Mouse (Mus musculus) stomach, embryonic 15.5 days (tissue): ENCODE data around the gene Gm17617. TPM values are rescaled to one million over a fixed set of nuclear protein-coding genes. Genes with fewer than 3 reads are reported as not detected.

Source experiments
- ATAC-seq: fragments of 200-750 bp; cut with Nextera tagmentation; 2 replicates; pipeline ENCODE4 v1.8.0; 2017; ENCODE audit warnings: low read depth, moderate number of reproducible peaks, moderate TSS enrichment; ENCODE audit not compliant: insufficient read depth, low FRiP score
- H3K27ac ChIP-seq: fragments of 300-500 bp; sonication (generic); 2 replicates; pipeline ENCODE4 v1.5.1; 2015; ENCODE audit warnings: mild to moderate bottlenecking, inconsistent platforms
- H3K27me3 ChIP-seq: fragments of 300-500 bp; sonication (generic); replicated peaks from 2 replicates; pipeline ENCODE4 v1.6.1; 2015; ENCODE audit warnings: inconsistent platforms
- H3K36me3 ChIP-seq: fragments of 300-500 bp; sonication (generic); 2 replicates; pipeline ENCODE4 v1.6.1; 2015; ENCODE audit warnings: inconsistent platforms
- H3K4me1 ChIP-seq: fragments of 300-500 bp; sonication (generic); 2 replicates; pipeline ENCODE4 v1.6.1; 2015; ENCODE audit warnings: inconsistent platforms
- H3K4me2 ChIP-seq: fragments of 300-500 bp; sonication (generic); 2 replicates; pipeline ENCODE4 v1.6.1; 2015; ENCODE audit warnings: mild to moderate bottlenecking, inconsistent platforms
- H3K4me3 ChIP-seq: fragments of 300-500 bp; sonication (generic); replicated peaks from 2 replicates; pipeline ENCODE4 v1.5.1; 2015; ENCODE audit warnings: inconsistent platforms
- H3K9ac ChIP-seq: fragments of 300-500 bp; sonication (generic); 2 replicates; pipeline ENCODE4 v1.6.1; 2015; ENCODE audit warnings: inconsistent platforms
- H3K9me3 ChIP-seq: fragments of 300-500 bp; sonication (generic); 2 replicates; pipeline ENCODE4 v1.6.1; 2016; ENCODE audit warnings: inconsistent platforms
- WGBS: fragments of 180-500 bp; shearing (Covaris S2); methylation state at CpG from one replicate; pipeline ENCODE4 v1.1.7; 2015; 5-methylcytosine and 5-hydroxymethylcytosine counted together
- polyA plus RNA-seq: library from polyadenylated mRNA; unstranded; fragments of >200 nt; fragmentation: Nextera tagmentation; extraction: Ambion mirVana; gene quantifications from 2 replicates; pipeline ENCODE4 v1.2.1, GENCODE M21; 2015

Gm17617 gene
- not detected in 2 replicates for polyA plus RNA-seq

DNA sequence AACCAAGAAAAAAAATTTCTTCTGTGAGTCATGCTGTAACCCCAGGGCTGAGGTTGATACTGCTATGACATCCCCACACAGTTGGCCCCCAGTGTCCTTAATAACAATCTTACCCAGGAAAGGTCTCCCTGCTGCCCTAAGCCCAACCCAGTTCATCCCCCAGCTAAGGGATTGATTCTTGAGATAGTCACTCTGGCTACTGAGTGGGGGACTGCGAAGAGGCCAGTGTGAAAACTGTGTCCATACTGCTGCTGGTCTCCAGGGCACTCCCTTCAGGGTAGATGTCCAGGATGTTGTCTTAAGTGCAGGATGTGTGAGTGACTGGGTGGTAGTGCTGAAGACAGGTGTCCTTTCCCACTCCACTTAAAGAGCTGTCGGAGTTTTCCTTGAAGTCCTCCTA, at the start of gene Gm17617:
Gm17617 (minus strand) TSS at position 101 of the 400 bp plus-strand sequence.
- no peak for ATAC-seq
- Histone ChIP-seq H3K27ac (no peak within 1 kb of the TSS), H3K36me3 (0 out of 2 replicates have a peak, but pooled peaks cover 21% of the 10 kb centered on the region), H3K27me3 (no peaks in the 10 kb centered on the region), H3K4me1 (0 out of 2 replicates have a peak, but pooled peaks cover 5% of the 10 kb centered on the region), H3K4me3 (no peak within 1 kb of the TSS), H3K9me3 (no peaks in the 10 kb centered on the region), H3K4me2 (no peak within 1 kb of the TSS), H3K9ac (no peak within 1 kb of the TSS)
- WGBS: 97% methylated on average over 2 of the region's 2 CpGs

DNA sequence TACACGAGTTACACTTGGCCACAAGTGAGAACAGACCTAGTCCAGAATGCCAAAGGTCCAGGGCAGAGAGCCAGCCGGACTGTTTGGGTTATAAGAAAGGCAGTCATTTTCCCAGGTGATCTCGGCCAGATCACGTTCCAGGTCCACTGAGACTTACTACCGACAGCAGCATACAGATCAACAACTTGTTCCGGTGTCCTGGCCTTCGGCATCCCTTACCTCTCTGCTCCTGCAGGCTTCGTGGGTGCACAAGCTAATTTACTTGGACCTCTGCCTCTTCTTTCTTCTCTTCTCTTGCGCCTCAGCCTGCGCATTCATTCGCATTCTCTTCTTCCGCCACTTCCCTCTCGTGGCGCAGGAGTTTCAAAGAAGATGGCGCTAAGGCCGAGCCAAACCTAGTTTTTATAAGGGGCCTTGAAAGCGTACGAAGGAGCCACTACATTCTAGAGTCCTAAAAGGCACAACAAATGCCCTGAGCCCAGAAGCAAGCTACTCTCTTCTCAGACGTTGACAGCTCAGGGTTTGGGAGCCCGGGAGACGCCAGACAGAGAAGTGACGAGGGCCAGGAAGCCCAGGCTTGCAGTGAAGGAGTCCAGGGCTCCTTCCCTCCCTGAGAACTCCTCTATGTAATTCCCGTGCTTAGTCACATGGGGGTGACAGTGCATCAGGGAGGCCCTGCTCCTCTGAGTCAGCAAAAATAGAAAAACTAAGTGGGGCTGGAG, 49.0 kb upstream of the Gm17617 start:
- H3K4me1 ChIP-seq: 0 out of 2 replicates have a peak, but pooled peaks cover 7% of the 10 kb centered on the region
- peak overlapping the region; percentile 37; the same call in 1 of the 2 replicates for H3K9ac ChIP-seq
- H3K4me3 ChIP-seq: peak overlapping the region; percentile 40
- peak overlapping the region; percentile 90 for H3K27ac ChIP-seq
- 3% methylated on average over 23 of the region's 23 CpGs for WGBS
- H3K4me2 ChIP-seq: peak overlapping the region; percentile 60
- peak; percentile 89 for ATAC-seq
- no peaks in the 10 kb centered on the region for H3K9me3 ChIP-seq
- H3K36me3 ChIP-seq: no peaks in the 10 kb centered on the region
- no peaks in the 10 kb centered on the region for H3K27me3 ChIP-seq

DNA sequence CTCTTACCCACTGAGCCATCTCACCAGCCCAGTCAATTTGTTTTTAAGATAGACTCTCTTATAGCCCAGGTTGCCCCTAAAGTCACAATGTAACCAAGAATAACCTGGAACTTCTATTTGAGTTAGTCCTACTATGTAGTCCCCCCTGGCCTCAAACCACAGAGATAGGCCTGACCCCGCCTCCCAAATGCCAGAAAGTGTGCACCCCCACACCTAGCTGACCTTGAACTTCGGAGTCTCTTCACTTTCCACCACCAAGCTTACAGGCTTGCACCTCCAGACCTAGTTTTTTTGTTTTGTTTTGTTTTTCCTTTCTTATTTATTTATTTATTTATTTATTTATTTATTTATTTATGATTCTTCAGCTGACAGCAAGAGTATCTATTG, 48.4 kb upstream of the Gm17617 start:
- H3K9ac ChIP-seq: no peak overlapping the region
- H3K9me3 ChIP-seq: no peaks in the 10 kb centered on the region
- 0 out of 2 replicates have a peak, but pooled peaks cover 7% of the 10 kb centered on the region for H3K4me1 ChIP-seq
- peak overlapping the region; percentile 40; the same call in 1 of the 2 replicates for H3K4me3 ChIP-seq
- peak overlapping the region; percentile 60 for H3K4me2 ChIP-seq
- no peaks in the 10 kb centered on the region for H3K27me3 ChIP-seq
- H3K36me3 ChIP-seq: no peaks in the 10 kb centered on the region
- ATAC-seq: no peak
- WGBS: 68% methylated on average over 2 of the region's 2 CpGs
- peak overlapping the region; percentile 90; the same call in 1 of the 2 replicates for H3K27ac ChIP-seq

DNA sequence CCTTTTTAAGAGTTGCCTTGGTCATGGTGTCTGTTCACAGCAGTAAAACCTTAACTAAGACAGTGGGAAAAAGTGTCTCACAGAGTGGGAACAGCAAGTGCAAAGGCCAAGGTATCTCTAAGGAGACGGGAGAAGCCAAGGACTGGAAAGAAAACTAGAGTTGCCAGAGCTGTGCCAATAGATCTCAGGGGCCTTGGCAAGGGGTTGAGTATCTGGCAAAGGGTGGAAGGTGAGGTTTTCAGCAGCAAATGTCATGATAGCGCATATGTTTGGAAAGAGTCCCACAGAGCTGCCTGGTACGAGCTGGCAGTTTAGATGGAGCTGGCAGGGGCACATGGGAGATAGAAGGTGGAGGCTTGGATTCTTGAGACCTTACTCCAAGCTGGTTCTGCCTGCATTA, 46.2 kb upstream of the Gm17617 start:
- H3K4me2 ChIP-seq: no peak overlapping the region
- no peak overlapping the region for H3K27ac ChIP-seq
- 0 out of 2 replicates have a peak, but pooled peaks cover 7% of the 10 kb centered on the region for H3K4me1 ChIP-seq
- H3K9me3 ChIP-seq: no peaks in the 10 kb centered on the region
- H3K27me3 ChIP-seq: no peaks in the 10 kb centered on the region
- no peak overlapping the region for H3K9ac ChIP-seq
- 89% methylated on average over 3 of the region's 3 CpGs for WGBS
- ATAC-seq: no peak
- H3K4me3 ChIP-seq: no peak overlapping the region
- H3K36me3 ChIP-seq: no peaks in the 10 kb centered on the region

DNA sequence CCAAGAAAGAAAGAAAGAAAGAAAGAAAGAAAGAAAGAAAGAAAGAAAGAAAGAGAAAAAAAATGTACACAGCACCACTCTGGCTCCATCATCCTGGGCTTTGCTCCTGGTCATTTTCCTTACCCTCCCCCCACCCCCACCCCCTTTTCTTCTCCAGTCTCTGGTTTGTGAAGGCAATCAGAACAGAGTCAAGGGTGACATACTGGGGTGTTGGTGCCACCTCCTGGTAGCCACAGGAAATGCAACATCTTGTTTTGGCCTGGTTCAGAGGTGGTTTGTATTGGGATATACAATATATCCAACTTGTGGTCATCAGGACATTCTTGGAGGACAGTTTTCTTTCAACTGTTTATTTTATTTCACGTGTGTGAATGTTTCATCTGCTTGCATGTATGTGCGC, 45.2 kb upstream of the Gm17617 start:
- Histone ChIP-seq H3K4me2 (no peak overlapping the region), H3K27ac (no peak overlapping the region), H3K27me3 (no peaks in the 10 kb centered on the region), H3K9ac (no peak overlapping the region), H3K9me3 (no peaks in the 10 kb centered on the region), H3K4me3 (no peak overlapping the region), H3K4me1 (0 out of 2 replicates have a peak, but pooled peaks cover 7% of the 10 kb centered on the region), H3K36me3 (no peaks in the 10 kb centered on the region)
- ATAC-seq: no peak
- WGBS: 34% methylated on average over 2 of the region's 2 CpGs

DNA sequence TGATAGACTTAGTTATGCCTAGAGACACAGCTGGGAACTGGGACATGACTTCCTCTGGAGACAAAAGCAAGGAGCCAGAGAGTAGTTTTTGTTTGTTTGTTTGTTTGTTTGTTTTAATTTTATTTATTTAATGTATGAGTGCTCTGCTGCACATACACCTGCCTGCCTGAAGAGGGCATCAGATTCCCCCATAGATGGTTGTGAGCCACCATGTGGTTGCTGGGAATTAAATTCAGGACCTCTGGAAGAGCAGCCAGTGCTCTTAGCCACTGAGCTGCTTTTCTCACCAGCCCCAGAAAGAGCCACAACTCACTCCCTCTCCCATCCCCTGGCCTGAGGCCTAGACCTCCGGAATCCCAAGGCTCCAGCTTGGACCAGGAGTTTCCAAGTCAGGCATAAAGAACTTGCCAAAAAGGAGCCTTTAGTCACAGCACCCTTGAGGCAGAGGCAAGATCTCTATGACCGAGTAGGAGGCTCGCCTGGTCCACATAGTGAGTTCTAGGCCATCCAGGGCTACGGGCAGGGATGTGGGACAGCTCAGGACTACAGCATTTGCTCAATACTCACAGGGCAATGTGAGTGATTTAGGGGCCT, 44.7 kb upstream of the Gm17617 start:
- Histone ChIP-seq H3K4me1 (0 out of 2 replicates have a peak, but pooled peaks cover 7% of the 10 kb centered on the region), H3K9ac (no peak overlapping the region), H3K27me3 (no peaks in the 10 kb centered on the region), H3K4me3 (no peak overlapping the region), H3K27ac (0 out of 2 replicates have a peak overlapping the region, but pooled peaks have one; percentile 35), H3K9me3 (no peaks in the 10 kb centered on the region), H3K4me2 (no peak overlapping the region), H3K36me3 (no peaks in the 10 kb centered on the region)
- ATAC-seq: no peak
- WGBS: 63% methylated on average over 4 of the region's 4 CpGs

DNA sequence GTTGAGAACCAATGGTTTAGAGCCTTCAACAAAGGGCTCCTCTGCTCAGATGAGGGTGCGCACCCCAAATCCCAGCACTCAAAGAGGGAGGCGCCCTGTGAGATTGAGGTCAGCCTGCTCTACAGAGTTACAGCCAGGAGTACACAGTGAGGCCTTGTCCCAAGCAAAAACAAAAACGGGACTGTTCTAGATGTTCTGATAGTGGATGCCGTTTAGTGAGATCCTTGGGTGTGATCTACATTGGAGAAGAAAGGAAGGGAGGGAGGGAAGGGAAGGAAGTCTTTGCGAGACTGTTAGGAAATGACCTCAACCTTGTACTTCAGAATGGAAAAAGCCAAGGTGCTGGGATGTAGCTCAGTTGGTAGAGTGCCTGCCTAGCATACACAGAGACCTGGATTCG, 42.9 kb upstream of the Gm17617 start:
- no peak overlapping the region for H3K9ac ChIP-seq
- no peaks in the 10 kb centered on the region for H3K9me3 ChIP-seq
- H3K4me2 ChIP-seq: no peak overlapping the region
- H3K4me3 ChIP-seq: no peak overlapping the region
- H3K4me1 ChIP-seq: peaks cover 15% of the 10 kb centered on the region
- H3K27me3 ChIP-seq: no peaks in the 10 kb centered on the region
- H3K27ac ChIP-seq: no peak overlapping the region
- WGBS: 83% methylated on average over 6 of the region's 6 CpGs
- H3K36me3 ChIP-seq: no peaks in the 10 kb centered on the region
- ATAC-seq: no peak

DNA sequence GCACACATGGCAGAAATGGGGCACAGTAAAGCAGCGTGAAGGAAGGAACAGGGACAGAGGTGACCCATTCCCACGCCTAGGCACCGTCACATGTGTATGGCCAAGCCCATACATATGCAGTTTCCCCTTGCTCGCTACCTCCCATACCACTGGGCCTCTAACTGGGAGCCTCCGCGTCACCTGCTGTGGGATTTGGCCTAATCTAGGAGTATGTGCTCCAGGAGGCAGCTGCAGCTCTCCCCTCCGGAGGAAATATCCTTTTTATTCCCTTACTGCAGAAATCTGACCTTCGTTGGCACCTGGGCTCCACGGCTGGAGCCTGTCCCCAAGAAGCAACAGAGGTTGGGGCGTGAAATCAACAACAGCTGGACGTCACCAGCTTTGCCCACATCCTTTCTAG, 41.0 kb upstream of the Gm17617 start:
- no peak overlapping the region for H3K4me2 ChIP-seq
- no peak overlapping the region for H3K27ac ChIP-seq
- no peaks in the 10 kb centered on the region for H3K36me3 ChIP-seq
- H3K9ac ChIP-seq: no peak overlapping the region
- no peak for ATAC-seq
- H3K27me3 ChIP-seq: no peaks in the 10 kb centered on the region
- H3K9me3 ChIP-seq: no peaks in the 10 kb centered on the region
- H3K4me1 ChIP-seq: peaks cover 15% of the 10 kb centered on the region
- WGBS: 85% methylated on average over 11 of the region's 11 CpGs
- no peak overlapping the region for H3K4me3 ChIP-seq

DNA sequence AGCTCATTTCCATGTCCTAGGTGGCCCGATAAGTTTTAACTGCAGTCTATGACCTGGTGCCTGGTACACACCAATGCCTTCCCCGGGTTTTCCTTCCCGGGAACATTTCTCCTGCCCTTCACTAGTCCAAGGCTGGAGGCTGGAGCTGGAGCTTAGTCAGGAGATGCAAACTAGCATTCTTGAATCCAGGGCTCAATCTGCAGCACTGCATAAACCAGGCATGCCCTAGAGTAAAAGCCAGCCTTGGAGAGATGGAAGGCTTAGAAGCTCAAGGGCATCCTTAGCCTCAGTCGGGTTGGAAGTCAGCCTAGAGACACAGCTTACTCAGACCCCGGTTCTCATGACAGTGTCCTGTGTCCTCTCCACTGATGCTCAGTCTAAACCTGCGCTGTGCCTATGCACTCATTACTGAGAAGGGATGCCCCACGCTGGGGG, 39.0 kb upstream of the Gm17617 start:
- H3K4me1 ChIP-seq: peaks cover 19% of the 10 kb centered on the region
- ATAC-seq: no peak
- H3K9me3 ChIP-seq: no peaks in the 10 kb centered on the region
- peak overlapping the region; percentile 46 for H3K4me2 ChIP-seq
- WGBS: 46% methylated on average over 7 of the region's 7 CpGs
- no peak overlapping the region for H3K4me3 ChIP-seq
- no peak overlapping the region for H3K9ac ChIP-seq
- H3K36me3 ChIP-seq: no peaks in the 10 kb centered on the region
- peak overlapping the region; percentile 80 for H3K27ac ChIP-seq
- no peaks in the 10 kb centered on the region for H3K27me3 ChIP-seq

DNA sequence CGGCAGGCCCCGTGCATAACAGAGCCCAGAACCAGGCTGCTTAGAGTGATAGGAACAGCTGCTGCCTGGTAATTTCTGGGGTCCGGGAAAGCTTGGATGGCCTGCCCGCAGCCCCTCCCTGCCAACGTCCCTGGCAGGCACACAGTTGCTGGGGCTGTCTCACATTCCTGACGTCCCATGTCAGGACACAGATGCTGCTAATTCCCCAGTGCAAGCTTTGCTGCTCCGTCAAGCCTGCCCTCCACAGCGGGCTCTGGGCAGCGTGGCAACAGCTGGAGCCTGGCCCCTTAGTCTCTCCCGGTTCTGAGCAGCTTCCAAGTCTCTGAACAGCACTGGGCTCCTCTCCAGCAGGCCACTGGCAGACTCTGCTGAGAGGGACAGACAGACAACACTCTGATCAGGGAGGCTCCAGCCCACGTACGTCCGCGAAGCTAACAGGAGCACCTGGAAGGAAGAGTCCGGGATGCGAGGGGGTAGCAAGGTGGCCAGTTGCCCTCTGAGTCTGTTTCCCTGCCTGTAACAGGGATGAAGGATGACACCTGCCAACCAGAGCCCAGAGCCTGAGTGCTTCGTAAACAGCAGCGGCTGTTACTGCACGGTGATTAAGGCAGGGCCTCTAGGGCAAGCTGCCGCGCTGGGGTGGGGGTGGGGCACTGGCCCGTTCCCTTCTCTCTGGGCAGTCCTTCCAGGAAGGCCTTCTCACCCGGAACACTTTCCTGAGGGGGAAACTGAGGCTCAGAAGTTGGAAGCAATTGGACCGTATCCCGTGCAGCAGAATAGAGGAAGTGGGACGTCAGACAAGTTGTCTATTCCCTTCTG, 38.4 kb upstream of the Gm17617 start:
- peak overlapping the region; percentile 46 for H3K4me2 ChIP-seq
- peak overlapping the region; percentile 4; the same call in 1 of the 2 replicates for H3K4me3 ChIP-seq
- H3K4me1 ChIP-seq: peaks cover 19% of the 10 kb centered on the region
- WGBS: 13% methylated on average over 26 of the region's 26 CpGs
- H3K36me3 ChIP-seq: no peaks in the 10 kb centered on the region
- ATAC-seq: peak; percentile 36; the same call in 1 of the 2 replicates
- no peaks in the 10 kb centered on the region for H3K9me3 ChIP-seq
- H3K27ac ChIP-seq: peak overlapping the region; percentile 80
- no peak overlapping the region for H3K9ac ChIP-seq
- H3K27me3 ChIP-seq: no peaks in the 10 kb centered on the region

DNA sequence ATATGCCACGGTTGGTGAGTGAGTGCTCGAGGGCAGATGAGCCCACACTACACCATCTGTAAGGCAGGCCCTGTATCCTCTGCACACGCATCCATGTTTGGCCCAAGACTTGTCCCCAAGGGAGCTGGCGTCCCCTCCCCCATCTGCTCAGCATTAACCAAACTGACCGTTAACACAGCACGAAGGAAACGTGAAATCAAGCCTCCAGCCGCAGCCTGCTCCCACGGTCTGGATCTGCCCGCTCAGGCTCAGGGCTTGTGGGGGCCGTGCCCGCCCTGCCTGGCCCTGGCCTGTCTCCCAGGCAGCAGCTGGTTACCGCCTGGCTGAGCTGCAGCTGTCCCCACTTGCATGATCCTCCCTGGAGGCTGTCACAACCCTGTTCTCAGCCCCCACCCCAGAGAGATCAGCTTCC, 35.6 kb upstream of the Gm17617 start:
- Histone ChIP-seq H3K36me3 (no peaks in the 10 kb centered on the region), H3K4me1 (peaks cover 19% of the 10 kb centered on the region), H3K4me2 (no peak overlapping the region), H3K9ac (no peak overlapping the region), H3K27ac (peak overlapping the region; percentile 77), H3K4me3 (no peak overlapping the region), H3K9me3 (no peaks in the 10 kb centered on the region), H3K27me3 (no peaks in the 10 kb centered on the region)
- ATAC-seq: peak; percentile 76; the same call in 1 of the 2 replicates
- 51% methylated on average over 13 of the region's 13 CpGs for WGBS
